Mouse (Mus musculus) myocyte (in vitro differentiated cells): Measurements from ENCODE around the gene Ebi3.

Experiments used
- MYOD1 ChIP-seq, 3 experiments: IDR thresholded peaks; one replicate each; pipeline ENCODE4 v1.6.1; 2011; ENCODE audit warnings: control low read depth in 2 of 3, low read depth in 2 of 3, mild to moderate bottlenecking in 2 of 3, moderate library complexity in 1 of 3; ENCODE audit not compliant: insufficient read length in 2 of 3, control insufficient read depth in 1 of 3
- MYOG ChIP-seq, 3 experiments: IDR thresholded peaks; one replicate each; pipeline ENCODE4 v1.6.1; 2011; ENCODE audit warnings: control low read depth in 2 of 3, low read depth in 2 of 3, mild to moderate bottlenecking in 2 of 3; ENCODE audit not compliant: insufficient read length in 2 of 3, control insufficient read depth in 1 of 3, insufficient read depth in 1 of 3
- POLR2A ChIP-seq: IDR thresholded peaks from one replicate; pipeline ENCODE4 v1.6.1; 2011; ENCODE audit warnings: low read depth, mild to moderate bottlenecking, control low read depth, moderate library complexity; ENCODE audit not compliant: insufficient read length
- POLR2AphosphoS2 ChIP-seq: IDR thresholded peaks from one replicate; pipeline ENCODE4 v1.6.1; 2011; ENCODE audit warnings: low read depth, control low read depth; ENCODE audit not compliant: insufficient read length
- TCF12 ChIP-seq: IDR thresholded peaks from one replicate; pipeline ENCODE4 v1.6.1; 2011; ENCODE audit warnings: mild to moderate bottlenecking, control low read depth; ENCODE audit not compliant: poor library complexity, insufficient read depth, severe bottlenecking
- TCF3 ChIP-seq: IDR thresholded peaks from one replicate; pipeline ENCODE4 v1.6.1; 2011; ENCODE audit warnings: low read depth, control low read depth; ENCODE audit not compliant: insufficient read length
- USF1 ChIP-seq: IDR thresholded peaks from one replicate; pipeline ENCODE4 v1.6.1; 2011; ENCODE audit warnings: low read depth, mild to moderate bottlenecking, control low read depth, moderate library complexity

DNA sequence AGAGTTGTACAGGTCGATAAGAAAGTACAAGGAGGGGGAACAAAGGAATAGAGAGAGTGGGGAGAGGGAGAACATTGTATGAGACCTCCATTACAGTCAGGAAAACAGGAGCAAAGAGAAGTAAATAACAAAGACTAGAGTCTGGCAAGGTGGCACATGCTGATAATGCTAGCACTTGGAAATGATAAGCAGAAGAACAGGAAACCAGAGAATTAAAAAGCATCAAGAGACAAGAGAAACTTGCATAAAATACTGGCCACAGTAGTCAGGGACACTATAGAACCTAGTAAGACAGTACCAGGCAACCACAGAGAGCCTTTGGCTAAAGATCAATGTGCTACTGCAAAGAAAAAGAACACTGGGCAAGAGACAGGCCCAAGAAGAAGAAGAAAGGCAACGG lies 19.8 kb upstream of the Ebi3 start:
- TF ChIP-seq POLR2AphosphoS2 (no peak), POLR2A (no peak), USF1 (no peak), MYOG (IDR thresholded peaks at IDR 0.05; ENCODE audit: control insufficient read depth in 1 of 3, insufficient read depth in 1 of 3, insufficient read length in 2 of 3, low read depth in 2 of 3) (no peak), TCF12 (no peak), MYOD1 (IDR thresholded peaks at IDR 0.05; ENCODE audit: control insufficient read depth in 1 of 3, insufficient read length in 2 of 3, low read depth in 2 of 3) (no peak), TCF3 (no peak)
